Mouse (Mus musculus): ENCODE measurements around the gene Ptpre. TPM values are rescaled to one million over a fixed set of nuclear protein-coding genes. Genes with fewer than 3 reads are reported as not detected.

Gene Ptpre
- polyA plus RNA-seq, 1 experiment from 2014 or later = 2.2 TPM

DNA sequence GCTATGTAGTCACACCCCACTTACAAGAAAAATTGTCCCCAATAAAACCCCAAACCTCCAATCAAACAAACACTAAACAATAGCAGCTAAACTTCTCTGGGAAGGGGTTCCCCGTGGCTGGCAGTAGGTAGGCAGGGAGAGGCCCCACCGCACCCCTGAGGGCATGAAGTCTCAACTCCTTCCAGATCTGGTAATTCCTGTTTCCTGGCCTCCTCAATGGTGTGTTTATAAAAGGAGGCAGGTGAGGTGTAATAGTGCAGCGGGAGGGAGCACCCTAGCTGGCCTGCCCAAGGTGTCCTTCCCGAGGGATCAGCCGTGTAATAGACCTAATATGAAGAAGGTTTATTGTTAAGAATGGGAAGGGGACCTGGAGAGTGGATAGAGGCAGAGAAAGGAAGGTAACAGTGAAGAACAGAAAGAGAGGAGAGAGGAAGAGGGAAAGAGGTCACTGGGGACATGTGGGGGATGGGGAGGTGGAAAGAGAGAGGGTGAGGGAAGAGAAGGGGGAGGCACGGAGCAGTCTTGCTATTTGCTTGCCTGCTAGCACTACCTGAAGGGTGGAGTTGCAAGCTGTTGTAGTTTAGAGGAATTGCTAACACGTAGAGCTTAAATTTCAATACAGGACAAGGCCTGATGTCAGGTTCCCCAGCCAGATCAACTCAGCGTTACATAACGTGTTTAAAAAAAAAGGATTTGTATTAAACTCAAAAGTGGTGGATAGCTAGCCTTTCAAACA lies 197.8 kb downstream of the Ptpre start:
- H3K4me2 ChIP-seq = peak overlapping the region; percentile 46; the same call in 1 of the 2 replicates
- 76% methylated on average over 9 of the region's 9 CpGs for WGBS
- no peaks in the 10 kb centered on the region for H3K9me3 ChIP-seq
- ATAC-seq (ENCODE audit: insufficient number of reproducible peaks, insufficient read depth, low FRiP score, low TSS enrichment, low read depth) = 0 out of 2 replicates have a peak, but pooled peaks have one; percentile 26
- peaks cover 8% of the 10 kb centered on the region for H3K4me1 ChIP-seq (replicated peaks)
- H3K36me3 ChIP-seq = no peaks in the 10 kb centered on the region
- H3K9ac ChIP-seq (replicated peaks) = no peak overlapping the region
- no peak overlapping the region for H3K4me3 ChIP-seq (replicated peaks)
- H3K27ac ChIP-seq = 0 out of 2 replicates have a peak overlapping the region, but pooled peaks have one; percentile 24
- H3K27me3 ChIP-seq = no peaks in the 10 kb centered on the region

MicroRNA genes within 50 kb of the gene (microRNA counts, 519-probe panel; counts per million panel counts)
- not detected for microRNA mmu-miR-1962

Small RNA genes lying within 50 kb of the gene (microRNA-seq; reads per million reads assigned to microRNA genes)
- gene Mir1962 = not detected

Other genes with a start within 250 kb of the Ptpre start
- gene Foxi2, start 127.2 kb upstream of the Ptpre start, polyA plus RNA-seq (2016; fragmentation: Nextera tagmentation; extraction: Ambion mirVana) = 0.36 and 0.68 TPM in 2 replicates
- not detected in 2 replicates for gene Clrn3, start 8.8 kb upstream of the Ptpre start, polyA plus RNA-seq (2016; fragmentation: Nextera tagmentation; extraction: Ambion mirVana)
- gene Mki67, start 178.9 kb downstream of the Ptpre start, polyA plus RNA-seq (2016; fragmentation: Nextera tagmentation; extraction: Ambion mirVana) = 50.5 and 51.2 TPM in 2 replicates